Mouse (Mus musculus) embryonic fibroblast, embryonic 13.5 days (primary cell): ENCODE results near the gene Slc18a3.

Source experiments
- CTCF ChIP-seq: IDR thresholded peaks from 2 replicates; pipeline ENCODE4 v1.5.1; 2011; ENCODE audit warnings: mild to moderate bottlenecking, control low read depth, low read length, moderate library complexity, borderline replicate concordance; ENCODE audit not compliant: insufficient read depth
- POLR2A ChIP-seq: IDR thresholded peaks from 2 replicates; pipeline ENCODE4 v1.6.1; 2011; ENCODE audit warnings: low read depth, mild to moderate bottlenecking, control low read depth, low read length, moderate library complexity

- TF ChIP-seq CTCF (no peak), POLR2A (no peak)
These were observed 38.4 kb upstream of the Slc18a3 start for GRCm38 (mm10) chr14:32502764-32503688.
